Mouse (Mus musculus) testis, postnatal 10 days (tissue): ENCODE data around the gene Ddx17.

ENCODE experiments used
- DNase-seq: peaks from one replicate; pipeline ENCODE4 v3.0.0; 2021; ENCODE audit warnings: low spot score

Gene Ddx17

GRCm38 (mm10) chr15:79518571-79518970, 28.0 kb downstream of the Ddx17 start:
- DNase-seq = no peak

- DNase-seq = no peak
These were observed 28.8 kb downstream of the Ddx17 start for GRCm38 (mm10) chr15:79517710-79518109.

- DNase-seq = peak; percentile 85
These were observed 30.1 kb downstream of the Ddx17 start, which contains the start of gene Kdelr3 for GRCm38 (mm10) chr15:79516171-79517096. Gene Kdelr3, plus strand, starts transcription at chr15:79516411.

- peak; percentile 81 for DNase-seq
These were observed 32.6 kb downstream of the Ddx17 start for GRCm38 (mm10) chr15:79513940-79514339.

- peak; percentile 94 for DNase-seq
These were observed 34.8 kb downstream of the Ddx17 start for GRCm38 (mm10) chr15:79511553-79512320.

- DNase-seq = no peak
These were observed 36.1 kb downstream of the Ddx17 start for GRCm38 (mm10) chr15:79510425-79510824.

- no peak for DNase-seq
These were observed 36.5 kb downstream of the Ddx17 start for GRCm38 (mm10) chr15:79509998-79510397.

GRCm38 (mm10) chr15:79507055-79507828, 39.3 kb downstream of the Ddx17 start:
- DNase-seq = no peak

GRCm38 (mm10) chr15:79506460-79506859, 40.1 kb downstream of the Ddx17 start:
- no peak for DNase-seq

GRCm38 (mm10) chr15:79505616-79506283, 40.8 kb downstream of the Ddx17 start:
- peak; percentile 88 for DNase-seq

- no peak for DNase-seq
These were observed 41.7 kb downstream of the Ddx17 start, which contains the start of gene Kcnj4 for GRCm38 (mm10) chr15:79504707-79505452. Gene Kcnj4, minus strand, starts transcription at chr15:79505241.

GRCm38 (mm10) chr15:79503438-79503837, 43.1 kb downstream of the Ddx17 start:
- no peak for DNase-seq

- no peak for DNase-seq
These were observed 43.6 kb downstream of the Ddx17 start for GRCm38 (mm10) chr15:79502891-79503341.

- no peak for DNase-seq
These were observed 46.4 kb downstream of the Ddx17 start for GRCm38 (mm10) chr15:79500110-79500509.

GRCm38 (mm10) chr15:79493527-79493926, 53.0 kb downstream of the Ddx17 start:
- no peak for DNase-seq

GRCm38 (mm10) chr15:79489463-79489862, 57.1 kb downstream of the Ddx17 start:
- no peak for DNase-seq

- DNase-seq = no peak
These were observed 65.3 kb downstream of the Ddx17 start for GRCm38 (mm10) chr15:79481181-79481688.
